Mouse (Mus musculus) embryonic facial prominence, embryonic 14.5 days (tissue): ENCODE measurements around the gene Ankrd49. TPM values are rescaled to one million over a fixed set of nuclear protein-coding genes. Genes with fewer than 3 reads are reported as not detected.

ENCODE experiments used
- ATAC-seq: fragments of 200-750 bp; cut with Nextera tagmentation; 2 replicates; pipeline ENCODE4 v1.8.0; 2017; ENCODE audit warnings: low read depth, moderate number of reproducible peaks, moderate TSS enrichment
- DNase-seq: peaks from one replicate; pipeline ENCODE4 v3.0.0-alpha.2; 2015; ENCODE audit warnings: low spot score
- H3K27ac ChIP-seq: fragments of 300-500 bp; sonication (generic); replicated peaks from 2 replicates; pipeline ENCODE4 v1.5.1; 2014; ENCODE audit warnings: low read depth, mild to moderate bottlenecking, low read length, moderate library complexity
- H3K27me3 ChIP-seq: fragments of 300-500 bp; sonication (generic); replicated peaks from 2 replicates; pipeline ENCODE4 v1.6.1; 2014; ENCODE audit warnings: low read length; ENCODE audit not compliant: control insufficient read depth, insufficient read depth
- H3K36me3 ChIP-seq: fragments of 300-500 bp; sonication (generic); 2 replicates; pipeline ENCODE4 v1.6.1; 2014; ENCODE audit warnings: low read length, mixed read lengths; ENCODE audit not compliant: control insufficient read depth, insufficient read depth
- H3K4me1 ChIP-seq: fragments of 300-500 bp; sonication (generic); 2 replicates; pipeline ENCODE4 v1.6.1; 2014; ENCODE audit warnings: antibody characterized with exemption, low read length; ENCODE audit not compliant: control insufficient read depth, insufficient read depth
- H3K4me2 ChIP-seq: fragments of 300-500 bp; sonication (generic); 2 replicates; pipeline ENCODE4 v1.6.1; 2014; ENCODE audit warnings: low read depth, mild to moderate bottlenecking, low read length, moderate library complexity, mixed read lengths
- H3K4me3 ChIP-seq: fragments of 300-500 bp; sonication (generic); 2 replicates; pipeline ENCODE4 v1.5.1; 2014; ENCODE audit warnings: low read depth, mild to moderate bottlenecking, low read length
- H3K9ac ChIP-seq: fragments of 300-500 bp; sonication (generic); 2 replicates; pipeline ENCODE4 v1.6.1; 2014; ENCODE audit warnings: low read depth, mild to moderate bottlenecking, low read length, moderate library complexity, mixed read lengths
- H3K9me3 ChIP-seq: fragments of 300-500 bp; sonication (generic); 2 replicates; pipeline ENCODE4 v1.6.1; 2016; ENCODE audit warnings: low read length; ENCODE audit not compliant: control insufficient read depth
- WGBS: fragments of 180-500 bp; shearing (Covaris S2); extraction: QIAGEN DNeasy Blood & Tissue Kit; methylation state at CpG from one replicate; pipeline ENCODE4 v1.1.7; 2014; 5-methylcytosine and 5-hydroxymethylcytosine counted together
- polyA plus RNA-seq: library from polyadenylated mRNA; unstranded; fragments of >200 nt; fragmentation: Nextera tagmentation; extraction: Ambion mirVana; gene quantifications from 2 replicates; pipeline ENCODE4 v1.2.1, GENCODE M21; 2014

Ankrd49 gene
- polyA plus RNA-seq: 42.3 and 45.9 TPM in 2 replicates

- Histone ChIP-seq H3K4me1 (no peaks in the 10 kb centered on the region), H3K4me2 (peak within 1 kb of the TSS; percentile 65), H3K9me3 (no peaks in the 10 kb centered on the region), H3K27ac (peak within 1 kb of the TSS; percentile 96), H3K4me3 (peak within 1 kb of the TSS; percentile 55), H3K27me3 (no peaks in the 10 kb centered on the region), H3K36me3 (peaks cover 55% of the 10 kb centered on the region), H3K9ac (peak within 1 kb of the TSS; percentile 78)
- peak; percentile 100 for ATAC-seq
- WGBS: under 1% methylated on average over 62 of the region's 62 CpGs
- DNase-seq: peak; percentile 99
Observed at GRCm38 (mm10) chr9:14784039-14785002, at the start of gene Ankrd49, which contains the start of gene Mre11a. Ankrd49 (minus strand) TSS chr9:14784856. Mre11a (plus strand) TSS chr9:14784654.

- Histone ChIP-seq H3K4me1 (no peaks in the 10 kb centered on the region), H3K27me3 (no peaks in the 10 kb centered on the region), H3K4me2 (no peak overlapping the region), H3K9me3 (no peaks in the 10 kb centered on the region), H3K9ac (no peak overlapping the region), H3K4me3 (no peak overlapping the region), H3K27ac (no peak overlapping the region), H3K36me3 (peaks cover 71% of the 10 kb centered on the region)
- DNase-seq (no peak), ATAC-seq (no peak)
- 77% methylated on average over 5 of the region's 5 CpGs for WGBS
Observed at GRCm38 (mm10) chr9:14832046-14832445, 47.4 kb upstream of the Ankrd49 start.

DNA sequence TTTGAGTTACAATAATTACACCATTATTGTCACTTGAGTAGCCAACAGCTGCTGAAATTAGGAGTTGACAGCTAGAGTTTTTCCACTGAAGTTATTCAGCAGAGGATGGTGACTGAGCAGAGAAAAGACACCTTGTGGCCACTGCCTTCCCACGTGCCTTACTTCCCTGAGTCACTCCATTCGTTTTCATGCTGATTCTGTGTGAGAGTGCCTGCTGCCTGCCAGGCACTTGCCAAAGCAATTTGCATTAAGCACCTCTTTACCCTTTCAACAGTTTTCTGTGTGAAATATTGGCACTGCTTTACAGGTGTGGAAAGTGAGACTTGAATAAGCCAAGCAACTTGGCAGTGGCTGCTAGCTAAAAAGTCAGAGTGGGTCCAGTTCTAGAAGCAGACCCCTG, 43.2 kb upstream of the Ankrd49 start:
- no peaks in the 10 kb centered on the region for H3K27me3 ChIP-seq
- no peak overlapping the region for H3K4me2 ChIP-seq
- no peaks in the 10 kb centered on the region for H3K9me3 ChIP-seq
- H3K9ac ChIP-seq: no peak overlapping the region
- DNase-seq: no peak
- peaks cover 62% of the 10 kb centered on the region for H3K36me3 ChIP-seq
- 76% methylated on average over 2 of the region's 2 CpGs for WGBS
- H3K4me3 ChIP-seq: no peak overlapping the region
- no peak for ATAC-seq
- H3K27ac ChIP-seq: no peak overlapping the region
- H3K4me1 ChIP-seq: no peaks in the 10 kb centered on the region

DNA sequence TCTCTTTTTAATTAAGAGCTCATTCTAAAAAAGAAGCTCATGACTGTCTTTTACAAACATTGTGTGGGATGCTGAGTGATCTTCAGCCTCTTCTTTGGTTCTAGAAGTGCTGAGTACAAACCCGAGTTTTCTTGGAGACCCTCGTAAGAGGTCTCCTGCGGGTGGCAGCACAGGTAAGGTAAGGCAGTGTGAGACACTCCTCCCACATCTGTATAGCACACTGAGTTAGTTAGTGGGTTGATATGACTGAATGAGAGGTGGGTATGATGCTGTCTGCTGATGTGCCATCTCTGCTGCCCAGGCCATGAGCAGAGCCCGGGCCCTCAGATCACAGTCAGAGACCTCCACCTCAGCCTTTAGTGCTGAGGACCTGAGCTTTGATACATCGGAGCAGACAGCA, 40.2 kb upstream of the Ankrd49 start:
- Histone ChIP-seq H3K9ac (no peak overlapping the region), H3K4me3 (no peak overlapping the region), H3K27ac (no peak overlapping the region), H3K9me3 (no peaks in the 10 kb centered on the region), H3K4me2 (no peak overlapping the region), H3K27me3 (no peaks in the 10 kb centered on the region), H3K4me1 (no peaks in the 10 kb centered on the region), H3K36me3 (peaks cover 66% of the 10 kb centered on the region)
- no peak for ATAC-seq
- 84% methylated on average over 5 of the region's 5 CpGs for WGBS
- no peak for DNase-seq

- Histone ChIP-seq H3K4me2 (no peak overlapping the region), H3K4me3 (no peak overlapping the region), H3K27me3 (no peaks in the 10 kb centered on the region), H3K9me3 (no peaks in the 10 kb centered on the region), H3K36me3 (peaks cover 85% of the 10 kb centered on the region), H3K9ac (no peak overlapping the region), H3K27ac (no peak overlapping the region), H3K4me1 (no peaks in the 10 kb centered on the region)
- ATAC-seq (no peak), DNase-seq (no peak)
Observed at GRCm38 (mm10) chr9:14821396-14821795, 36.7 kb upstream of the Ankrd49 start.

DNA sequence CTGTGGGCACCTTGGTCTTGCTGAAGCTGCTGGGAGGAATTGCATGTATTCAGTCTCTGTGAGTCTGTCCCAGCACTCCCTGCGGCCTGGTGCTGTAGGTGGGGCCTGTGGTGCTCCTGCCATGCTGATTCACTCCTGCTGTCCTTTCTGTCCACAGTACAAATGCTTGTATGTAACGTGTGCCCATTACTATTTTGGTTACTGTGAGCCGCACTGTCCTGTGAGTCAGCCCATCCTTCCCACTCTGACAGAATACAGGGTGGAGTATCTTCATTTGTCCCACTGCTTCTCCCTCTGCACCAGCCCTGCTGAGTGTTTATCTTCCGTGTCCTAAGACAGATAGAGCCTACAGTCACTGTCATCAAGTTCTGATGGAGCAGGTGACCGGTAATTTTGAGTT, 25.5 kb upstream of the Ankrd49 start:
- Histone ChIP-seq H3K4me1 (no peaks in the 10 kb centered on the region), H3K9me3 (no peaks in the 10 kb centered on the region), H3K4me3 (no peak overlapping the region), H3K27ac (no peak overlapping the region), H3K4me2 (no peak overlapping the region), H3K9ac (no peak overlapping the region), H3K36me3 (peaks cover 76% of the 10 kb centered on the region), H3K27me3 (no peaks in the 10 kb centered on the region)
- no peak for ATAC-seq
- WGBS: 95% methylated on average over 5 of the region's 5 CpGs
- DNase-seq: no peak

DNA sequence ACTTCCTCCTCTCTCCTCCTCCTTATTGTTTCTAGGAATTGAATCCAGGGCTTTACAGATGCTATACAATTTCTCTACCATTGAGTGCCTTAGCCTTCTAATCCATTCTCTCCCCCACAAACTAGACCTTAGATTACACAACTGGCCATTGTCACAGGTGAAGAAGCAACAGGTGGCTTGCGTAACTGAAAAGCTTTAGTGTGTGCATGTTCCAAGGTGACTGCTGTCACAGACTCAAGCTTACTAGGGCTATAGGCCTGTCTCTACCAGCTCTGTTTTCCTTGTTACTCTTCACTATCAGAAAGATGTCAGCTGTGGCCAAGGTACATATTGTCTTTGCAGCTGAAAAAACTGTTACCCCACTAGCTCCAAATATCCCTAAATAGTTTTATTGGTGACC, 22.1 kb upstream of the Ankrd49 start:
- no peak for ATAC-seq
- H3K9me3 ChIP-seq: no peaks in the 10 kb centered on the region
- no peaks in the 10 kb centered on the region for H3K4me1 ChIP-seq
- H3K4me3 ChIP-seq: no peak overlapping the region
- DNase-seq: no peak
- no peak overlapping the region for H3K9ac ChIP-seq
- 97% methylated on average over 1 of the region's 1 CpGs for WGBS
- H3K4me2 ChIP-seq: no peak overlapping the region
- no peaks in the 10 kb centered on the region for H3K27me3 ChIP-seq
- H3K27ac ChIP-seq: no peak overlapping the region
- peaks cover 69% of the 10 kb centered on the region for H3K36me3 ChIP-seq

DNA sequence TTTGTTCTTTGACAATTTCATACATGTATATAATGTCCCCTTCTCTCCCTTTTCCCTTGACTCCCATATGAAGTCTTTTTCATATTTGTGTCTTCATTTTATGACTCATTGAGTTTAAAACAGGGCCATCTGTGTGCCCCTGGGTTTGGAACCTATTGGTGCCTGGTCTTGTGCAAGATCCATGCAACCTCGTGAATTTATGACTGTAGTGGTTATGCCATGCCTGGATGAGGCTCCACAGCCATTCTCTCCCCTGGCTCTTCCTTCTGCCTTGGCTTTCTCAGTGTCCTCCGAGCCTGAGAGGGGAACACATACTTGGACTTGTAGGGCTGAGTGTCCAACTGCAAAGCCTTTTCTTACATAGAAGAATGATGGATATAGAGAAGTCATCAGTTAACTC, 21.1 kb upstream of the Ankrd49 start:
- Histone ChIP-seq H3K27me3 (no peaks in the 10 kb centered on the region), H3K4me1 (no peaks in the 10 kb centered on the region), H3K9me3 (no peaks in the 10 kb centered on the region), H3K4me3 (no peak overlapping the region), H3K4me2 (no peak overlapping the region), H3K36me3 (peaks cover 69% of the 10 kb centered on the region), H3K9ac (no peak overlapping the region), H3K27ac (no peak overlapping the region)
- no peak for DNase-seq
- WGBS: 86% methylated on average over 2 of the region's 2 CpGs
- no peak for ATAC-seq

GRCm38 (mm10) chr9:14787356-14787755, 2.7 kb upstream of the Ankrd49 start:
- H3K4me3 ChIP-seq: no peak overlapping the region
- no peak overlapping the region for H3K4me2 ChIP-seq
- H3K27ac ChIP-seq: no peak overlapping the region
- peaks cover 59% of the 10 kb centered on the region for H3K36me3 ChIP-seq
- ATAC-seq (no peak), DNase-seq (no peak)
- WGBS: 91% methylated on average over 6 of the region's 6 CpGs
- H3K9ac ChIP-seq: no peak overlapping the region
- no peaks in the 10 kb centered on the region for H3K9me3 ChIP-seq
- H3K4me1 ChIP-seq: no peaks in the 10 kb centered on the region
- H3K27me3 ChIP-seq: no peaks in the 10 kb centered on the region
